Mouse (Mus musculus) megakaryocyte progenitor cell, adult 5-6 weeks (primary cell): ENCODE data around the gene Dus2. TPM values are rescaled to one million over a fixed set of nuclear protein-coding genes. Genes with fewer than 3 reads are reported as not detected.

ENCODE experiments used
- ATAC-seq: replicated peaks from 2 replicates; pipeline ENCODE4 v1.8.0; 2016; ENCODE audit warnings: mild to moderate bottlenecking, moderate TSS enrichment, inconsistent platforms; ENCODE audit not compliant: poor library complexity
- total RNA-seq, 2 experiments: library from RNA; stranded (forward) in 1 of 2; stranded (reverse) in 1 of 2; fragments of 157-497, 149-512 nt in 1 of 2; fragments of 200-1000 nt in 1 of 2; gene quantifications; 2 replicates each; pipeline versions ENCODE4 v1.2.3 to v1.2.4; 2015 to 2017

Gene Dus2
- total RNA-seq (2015) (7.9 and 12.0 TPM in 2 replicates), total RNA-seq (2017) (10.8 and 20.3 TPM in 2 replicates)

DNA sequence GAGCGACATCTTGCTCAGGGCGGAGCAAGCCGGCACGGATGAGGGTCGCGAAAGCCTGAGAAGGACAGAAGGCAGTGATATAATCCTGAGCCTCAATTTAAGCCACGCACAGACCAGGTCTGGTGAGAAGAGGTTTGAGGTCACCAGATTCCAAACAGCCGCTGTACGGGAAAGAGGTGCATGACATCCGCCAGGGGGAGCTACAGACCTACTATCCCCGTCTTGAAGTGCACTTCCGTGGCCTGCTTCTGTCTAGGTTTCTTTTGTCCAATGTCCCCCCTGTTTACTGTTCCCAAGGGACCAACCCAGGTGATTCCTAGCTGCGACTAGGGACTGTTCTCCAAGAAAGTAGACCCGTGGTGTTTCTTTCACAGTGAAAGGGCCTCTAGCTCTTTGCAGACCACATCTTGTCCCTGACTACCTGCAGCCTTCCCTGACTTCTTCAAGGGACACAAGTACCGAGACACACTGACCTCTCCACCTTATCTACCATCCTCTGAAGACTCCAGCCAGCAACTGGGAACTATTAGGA is at the start of gene Dus2:
Gene Dus2, plus strand, starts transcription at position 482 of the 532 bp plus-strand sequence.
- ATAC-seq, result peak; percentile 98

- no peak for ATAC-seq
Measured at GRCm38 (mm10) chr8:105942026-105942425, 49.1 kb upstream of the Dus2 start.

DNA sequence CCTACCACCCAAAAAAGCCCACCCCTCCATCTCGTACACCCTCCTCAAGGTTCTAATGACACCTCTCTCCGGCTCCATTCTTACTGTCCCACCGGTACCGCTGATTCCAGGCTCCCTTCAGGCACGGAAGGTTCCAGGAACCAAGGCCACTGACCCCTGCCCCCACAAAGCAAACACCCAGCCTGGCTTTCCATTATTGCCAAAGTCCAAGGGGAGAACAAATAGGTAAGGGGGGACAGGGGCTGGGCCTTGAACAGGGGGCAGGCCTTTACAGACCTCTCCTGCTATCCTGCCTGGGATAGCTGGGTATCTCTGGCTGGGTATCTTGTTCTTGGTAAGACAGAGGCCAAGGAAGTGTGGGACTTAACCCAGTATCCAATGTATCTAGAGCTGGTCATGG is 48.6 kb upstream of the Dus2 start:
- no peak for ATAC-seq

- no peak for ATAC-seq
Measured at GRCm38 (mm10) chr8:105943321-105943739, 47.8 kb upstream of the Dus2 start, which contains the start of gene Lcat. Gene Lcat (minus strand): TSS chr8:105943382.

- ATAC-seq, result 0 out of 2 replicates have a peak, but pooled peaks have one; percentile 23
Measured at GRCm38 (mm10) chr8:105949350-105949749, 41.8 kb upstream of the Dus2 start.

DNA sequence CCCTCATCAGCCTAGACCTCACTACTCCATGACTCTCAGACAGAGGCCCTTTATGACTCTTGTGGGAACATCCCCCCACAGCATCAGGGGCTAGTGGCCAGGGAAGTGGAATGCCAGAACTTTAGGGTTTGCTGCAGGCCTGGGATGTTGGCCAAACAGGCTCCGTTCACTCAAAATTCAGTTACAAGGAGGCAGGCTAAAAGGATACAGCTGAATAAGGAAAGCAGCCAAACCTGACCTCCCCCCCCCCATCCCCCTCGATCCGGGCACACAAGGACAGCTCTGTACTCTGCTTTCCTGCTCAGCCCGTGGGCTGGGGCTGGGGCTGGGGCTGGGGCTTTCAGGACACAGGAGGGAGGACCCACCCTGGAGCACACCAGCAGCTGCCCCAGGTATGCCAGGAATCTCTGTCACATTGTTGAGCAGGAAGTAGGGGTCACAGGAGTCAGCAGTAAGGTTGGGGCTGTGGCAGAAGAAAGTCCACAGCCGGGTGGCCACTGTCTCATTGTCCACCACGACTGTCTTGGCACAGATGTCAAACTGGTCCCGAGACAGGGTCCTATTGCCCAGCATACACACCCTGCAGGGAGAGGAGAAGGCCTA is 40.0 kb upstream of the Dus2 start:
- no peak for ATAC-seq

DNA sequence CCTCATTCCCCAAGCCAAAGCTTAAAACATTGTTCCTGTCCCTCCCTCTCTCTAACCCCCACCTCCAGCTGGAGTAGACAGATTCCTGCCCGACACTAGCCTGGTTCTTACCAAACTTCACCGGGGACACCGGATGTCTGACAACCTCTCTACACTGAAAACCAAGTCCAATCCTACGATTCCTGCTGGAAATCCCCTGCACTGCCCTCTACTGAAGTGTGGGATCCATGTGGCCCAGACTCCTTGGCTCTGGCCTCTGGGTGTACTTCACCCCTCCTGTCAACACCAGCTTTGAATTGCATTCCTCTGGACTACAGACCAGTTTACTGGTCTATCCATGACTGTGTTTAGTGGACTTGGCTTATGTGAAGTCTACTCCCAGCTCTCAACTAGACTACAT is 34.6 kb upstream of the Dus2 start:
- ATAC-seq, result no peak

DNA sequence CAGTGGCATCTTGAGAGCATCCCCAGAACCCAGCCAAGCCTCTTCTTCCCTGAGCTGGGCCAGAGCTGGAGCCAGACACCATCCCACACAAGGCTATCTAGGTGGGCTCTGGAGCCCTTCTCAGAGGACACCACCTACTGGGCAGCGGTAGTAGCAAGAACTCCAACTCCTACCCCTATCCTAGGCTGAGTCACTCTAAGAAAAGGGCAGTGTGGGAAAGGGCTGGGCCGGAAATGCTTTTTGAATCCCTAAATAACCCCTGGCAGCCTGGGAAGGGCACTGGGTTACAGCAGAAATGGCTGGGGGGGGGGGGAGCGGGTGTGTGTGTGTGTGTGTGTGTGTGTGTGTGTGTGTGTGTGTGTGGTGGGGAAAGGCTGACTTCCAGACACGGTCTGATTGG is 33.3 kb upstream of the Dus2 start:
- no peak for ATAC-seq

DNA sequence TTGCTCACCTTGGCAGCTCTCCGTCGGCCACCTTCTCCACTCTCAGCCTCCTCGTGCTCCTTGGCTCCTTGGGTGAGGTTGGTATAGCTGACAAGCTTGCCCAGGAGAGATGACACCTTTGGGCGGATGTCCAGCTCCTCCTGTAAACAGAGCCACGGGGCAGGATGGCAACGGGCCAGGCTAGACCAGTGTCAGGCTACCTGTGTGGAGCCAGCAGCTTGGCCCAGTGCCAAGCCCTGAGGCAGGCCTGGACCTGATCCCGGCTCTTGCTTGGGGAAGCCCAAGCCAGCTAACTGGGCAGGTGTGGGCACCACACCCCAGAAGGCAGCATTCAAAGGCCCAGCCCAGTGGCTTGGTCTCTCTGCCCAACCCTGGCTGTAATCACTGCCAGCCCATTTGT is 31.8 kb upstream of the Dus2 start:
- no peak for ATAC-seq

GRCm38 (mm10) chr8:105961101-105961500 is 30.0 kb upstream of the Dus2 start:
- peak; percentile 9 for ATAC-seq

- ATAC-seq, result peak; percentile 59
Measured at GRCm38 (mm10) chr8:105961536-105961935, 29.6 kb upstream of the Dus2 start.

- no peak for ATAC-seq
Measured at GRCm38 (mm10) chr8:105964506-105965265, 26.5 kb upstream of the Dus2 start.

GRCm38 (mm10) chr8:105965266-105965904 is 25.8 kb upstream of the Dus2 start:
- ATAC-seq, result peak; percentile 15

DNA sequence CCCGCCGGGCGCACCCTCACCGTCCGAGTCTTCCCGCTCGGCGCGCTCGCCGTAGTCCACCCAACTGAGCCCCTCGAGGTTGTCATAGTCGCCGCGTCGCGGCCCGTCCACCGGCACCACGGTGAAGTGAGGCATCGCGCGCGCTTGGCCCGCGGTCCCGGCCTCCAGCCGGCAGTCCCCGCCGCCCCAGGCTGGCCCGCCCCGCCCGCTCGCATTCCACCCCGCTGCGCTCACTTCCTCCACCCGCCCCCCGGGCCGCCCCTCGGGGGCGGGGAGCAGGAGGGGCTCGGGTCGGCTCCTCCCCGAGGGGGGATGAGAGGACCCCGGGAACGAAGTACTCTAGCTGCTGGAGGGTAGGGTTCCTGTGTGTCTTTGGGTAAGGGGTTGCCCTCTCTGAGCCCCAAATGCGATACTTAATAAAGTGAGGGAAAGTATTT is 25.2 kb upstream of the Dus2 start, which contains the start of gene Slc12a4:
Gene Slc12a4, minus strand, starts transcription at position 193 of the 437 bp plus-strand sequence.
- peak; percentile 27 for ATAC-seq

DNA sequence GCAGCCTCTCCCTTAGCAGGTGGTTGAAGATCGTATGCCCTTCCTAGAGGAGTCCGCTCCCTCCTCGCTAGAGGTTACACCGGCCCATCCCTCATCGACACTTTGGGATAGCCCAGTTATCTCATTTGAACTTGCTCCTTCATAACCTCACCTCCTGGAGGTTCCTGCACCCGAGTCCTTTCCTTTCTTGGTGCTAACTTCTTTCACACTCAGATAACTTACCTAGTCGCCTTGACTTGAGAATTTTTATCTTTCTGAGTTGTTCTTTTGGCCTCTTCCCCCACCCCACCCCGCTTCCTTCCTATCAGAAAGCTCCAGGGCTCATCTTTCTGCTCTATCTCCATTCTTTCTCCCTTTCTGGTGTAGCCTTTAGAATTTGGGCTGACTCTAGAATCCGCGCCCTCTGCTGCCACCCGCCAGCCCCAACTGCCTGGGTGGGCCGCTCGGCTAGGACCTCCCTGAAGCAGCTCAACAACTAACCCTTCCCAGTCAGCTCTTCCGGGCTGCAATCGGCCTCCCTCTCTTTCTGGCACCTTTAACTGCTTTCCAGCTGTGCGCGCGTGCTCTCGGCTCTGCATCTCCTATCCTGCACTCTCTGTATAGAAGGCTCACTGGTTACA is 24.3 kb upstream of the Dus2 start:
- ATAC-seq, result peak; percentile 71

GRCm38 (mm10) chr8:105969367-105969766 is 21.8 kb upstream of the Dus2 start:
- no peak for ATAC-seq

DNA sequence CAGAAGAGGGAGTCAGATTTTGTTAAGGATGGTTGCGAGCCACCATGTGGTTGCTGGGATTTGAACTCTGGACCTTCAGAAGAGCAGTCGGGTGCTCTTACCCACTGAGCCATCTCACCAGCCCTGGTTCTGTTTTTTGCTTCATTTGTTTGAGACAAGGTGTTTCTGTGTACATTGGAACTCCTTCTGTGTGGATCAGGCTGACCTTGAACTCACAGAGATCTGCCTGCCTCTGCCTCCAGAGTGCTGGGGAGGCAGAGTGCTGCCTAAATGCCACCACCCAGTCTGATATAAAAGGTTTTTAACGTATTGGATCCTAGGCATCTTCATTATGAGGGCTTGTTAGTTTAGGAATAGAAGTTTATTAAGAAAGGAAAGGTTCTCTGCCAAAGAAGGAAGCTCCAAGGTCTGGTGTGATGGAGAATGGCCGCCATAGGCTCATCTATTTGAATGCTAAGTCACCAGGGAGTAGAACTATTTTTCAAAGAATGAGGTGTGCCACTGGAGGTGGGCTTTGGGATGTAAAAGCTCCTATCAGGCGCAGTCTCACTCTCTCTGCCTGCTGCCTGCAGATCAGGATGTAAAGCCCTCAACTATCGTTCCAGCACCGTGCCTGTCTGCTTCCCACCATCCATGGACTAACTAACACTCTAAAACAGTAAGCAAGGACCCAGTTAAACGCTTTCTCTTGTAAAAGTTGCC is 20.0 kb upstream of the Dus2 start:
- ATAC-seq, result no peak

- peak; percentile 78 for ATAC-seq
Measured at GRCm38 (mm10) chr8:105975363-105975762, 15.8 kb upstream of the Dus2 start.

GRCm38 (mm10) chr8:105979325-105979724 is 11.8 kb upstream of the Dus2 start, which contains the start of gene Dpep3:
Gene Dpep3 (minus strand): TSS chr8:105979429.
- ATAC-seq, result no peak

DNA sequence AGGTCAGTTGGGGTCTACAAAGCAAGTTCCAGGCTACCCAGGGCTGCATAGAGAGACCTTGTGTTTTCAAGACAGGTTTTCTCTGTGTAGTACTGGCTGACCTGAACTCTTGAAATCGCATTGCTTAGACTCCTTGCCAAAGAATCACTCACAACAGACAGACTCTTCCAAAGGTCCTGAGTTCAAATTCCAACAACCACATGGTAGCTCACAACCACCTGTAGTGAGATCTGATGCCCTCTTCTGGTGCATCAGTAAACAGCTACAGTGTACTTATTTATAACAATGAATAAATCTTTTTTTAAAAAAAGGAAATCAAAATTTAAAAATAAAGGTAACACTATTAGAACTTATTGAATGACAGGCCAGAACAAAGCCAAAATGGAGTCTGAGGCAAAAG is 10.0 kb upstream of the Dus2 start:
- no peak for ATAC-seq
